Mouse (Mus musculus): ENCODE data around the gene Vmn2r49.
"Not testable (repeated sequence)": the region's sequence is repeated elsewhere in the genome, so short reads cannot be mapped to it uniquely, and the experiment has no call there.

Gene Vmn2r49

DNA sequence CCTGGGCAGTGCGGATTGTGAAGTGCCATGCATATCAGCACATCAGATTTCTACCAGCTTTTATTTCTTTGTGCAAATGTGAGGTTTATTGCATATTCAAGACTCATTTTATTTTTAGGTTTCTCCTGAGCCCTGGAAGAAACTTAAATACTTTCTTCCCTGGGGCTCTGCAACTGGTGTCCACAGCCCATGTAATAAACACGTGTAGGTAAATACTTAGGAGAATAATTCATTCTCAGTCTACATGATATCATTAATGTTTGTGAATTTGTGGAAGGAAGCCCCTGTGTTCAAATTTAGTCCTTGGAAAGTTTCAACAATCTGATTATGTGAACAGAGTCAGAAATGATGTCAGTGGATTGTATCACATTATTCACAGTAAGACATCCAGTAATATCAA, at the start of gene Vmn2r49:
Gene Vmn2r49, minus strand, starts transcription at position 101 of the 400 bp plus-strand sequence.
- DNase-seq (ENCODE audit: extremely low read depth, low read depth, low spot score) = not testable (repeated sequence)

- not testable (repeated sequence) for DNase-seq (ENCODE audit: extremely low read depth, low read depth, low spot score)
Measured at GRCm38 (mm10) chr7:9953485-9953884, 38.6 kb downstream of the Vmn2r49 start, which contains the start of gene Vmn2r48. Gene Vmn2r48, minus strand, starts transcription at chr7:9953585.

All from fat pad, adult 2 months (tissue).